Mouse (Mus musculus) bone marrow, adult 2 months (tissue): ENCODE measurements around the gene H6pd.

Experiments used
- CTCF ChIP-seq: fragments of 200-500 bp; IDR thresholded peaks from 2 replicates; pipeline ENCODE4 v1.5.1; 2011; ENCODE audit warnings: low read length, control low read depth; ENCODE audit not compliant: control insufficient read depth, insufficient read depth
- POLR2A ChIP-seq: fragments of 200-500 bp; IDR thresholded peaks from 2 replicates; pipeline ENCODE4 v1.6.1; 2011; ENCODE audit warnings: low read depth, mild to moderate bottlenecking, control low read depth, low read length, borderline replicate concordance; ENCODE audit not compliant: control insufficient read depth

GRCm38 (mm10) chr4:149991755-149992669 is 16.8 kb downstream of the H6pd start:
- no peak for TF ChIP-seq CTCF
- TF ChIP-seq POLR2A, result no peak
